Mouse (Mus musculus) heart, embryonic 14.5 days (tissue): Measurements from ENCODE around the gene Rtl6. TPM values are rescaled to one million over a fixed set of nuclear protein-coding genes. Genes with fewer than 3 reads are reported as not detected.

Experiments
- polyA plus RNA-seq: library from polyadenylated mRNA; unstranded; fragments of >200 nt; fragmentation: Nextera tagmentation; extraction: Ambion mirVana; gene quantifications from 2 replicates; pipeline ENCODE4 v1.2.1, GENCODE M21; 2014

Gene Rtl6
- polyA plus RNA-seq, 1 experiment from 2014 or later, result 6.1 TPM

Other genes with a start within 250 kb of the Rtl6 start
- gene Parvg, start 233.8 kb downstream of the Rtl6 start, polyA plus RNA-seq, result 0.80 and 1.1 TPM in 2 replicates
- 0.61 and 0.91 TPM in 2 replicates for gene Shisal1, start 110.7 kb downstream of the Rtl6 start, polyA plus RNA-seq
- gene Prr5, start 111.8 kb upstream of the Rtl6 start, polyA plus RNA-seq, result 11.2 and 15.1 TPM in 2 replicates
- 3.2 and 3.8 TPM in 2 replicates for gene Arhgap8, start 162.2 kb upstream of the Rtl6 start, polyA plus RNA-seq